In genomic region chr3:90220531-90220951, GRCm38 (mm10) we compare ENCODE assay signal across 8 mouse cellular contexts. TPM values are rescaled to one million over a fixed set of nuclear protein-coding genes. Genes with fewer than 3 reads are reported as not detected.
DNase-seq lines count a peak whose midpoint lies in the region; ATAC-seq and TF ChIP-seq lines count a peak whose summit lies in the region.

No protein-coding gene starts in this region.

- H3K36me3 ChIP-seq in forebrain, embryonic 13.5 days (ENCODE audit: poor library complexity, severe bottlenecking): peaks cover 11% of the 10 kb centered on the region; the same call in 1 of the 2 replicates
- peaks cover 12% of the 10 kb centered on the region; the same call in 1 of the 2 replicates for H3K36me3 ChIP-seq in heart, postnatal 0 days (replicated peaks; ENCODE audit: control insufficient read depth, insufficient read depth, low read length)
- H3K36me3 ChIP-seq in lung, embryonic 16.5 days (ENCODE audit: control insufficient read depth, insufficient read depth, low read length): peaks cover 4% of the 10 kb centered on the region

- peak; percentile 84 for ATAC-seq in forebrain, embryonic 13.5 days
- ATAC-seq in heart, postnatal 0 days (ENCODE audit: insufficient read depth, low read depth): peak; percentile 90
- peak; percentile 95 for ATAC-seq in lung, embryonic 16.5 days (ENCODE audit: low read depth)

- no peak for TF ChIP-seq CTCF in heart, postnatal 0 days (IDR thresholded peaks at IDR 0.05; ENCODE audit: low read depth)

- H3K4me2 ChIP-seq in forebrain, embryonic 13.5 days: peak overlapping the region; percentile 84
- H3K4me2 ChIP-seq in heart, postnatal 0 days (ENCODE audit: low read depth, low read length): peak overlapping the region; percentile 82
- H3K4me2 ChIP-seq in lung, embryonic 16.5 days (ENCODE audit: low read depth, low read length): peak overlapping the region; percentile 74

- no peaks in the 10 kb centered on the region for H3K27me3 ChIP-seq in forebrain, embryonic 13.5 days
- H3K27me3 ChIP-seq in heart, postnatal 0 days (ENCODE audit: control insufficient read depth, insufficient read depth, low read length): no peaks in the 10 kb centered on the region
- no peaks in the 10 kb centered on the region for H3K27me3 ChIP-seq in lung, embryonic 16.5 days (ENCODE audit: control insufficient read depth, insufficient read depth, low read depth, low read length)

- peak overlapping the region; percentile 70 for H3K27ac ChIP-seq in forebrain, embryonic 13.5 days
- H3K27ac ChIP-seq in heart, postnatal 0 days (ENCODE audit: low read depth): peak overlapping the region; percentile 81
- peak overlapping the region; percentile 96 for H3K27ac ChIP-seq in lung, embryonic 16.5 days (ENCODE audit: low read length)

- TF ChIP-seq EP300 in heart, postnatal 0 days (IDR thresholded peaks at IDR 0.05; ENCODE audit: low read depth): no peak

- peak overlapping the region; percentile 44 for H3K4me3 ChIP-seq in forebrain, embryonic 13.5 days
- H3K4me3 ChIP-seq in heart, postnatal 0 days (ENCODE audit: low read depth, low read length): peak overlapping the region; percentile 62
- H3K4me3 ChIP-seq in lung, embryonic 16.5 days (ENCODE audit: low read length): peak overlapping the region; percentile 60

- peak; percentile 88 for DNase-seq in Muller cell, postnatal 12 days (ENCODE audit: inconsistent ontology term)
- DNase-seq in cerebellum, adult 18-20 months: peak; percentile 45 to 54
- peak; percentile 79 for DNase-seq in heart, postnatal 0 days (ENCODE audit: low spot score)
- peak; percentile 88 to 90 for DNase-seq in kidney, postnatal 36 days
- DNase-seq in ovary, postnatal 14 days (ENCODE audit: low spot score): peak; percentile 73
- DNase-seq in urinary bladder, postnatal 4 days (ENCODE audit: low spot score in 2 of 2): peak; percentile 77 to 87

- no peaks in the 10 kb centered on the region for H3K9me3 ChIP-seq in forebrain, embryonic 13.5 days (replicated peaks)
- H3K9me3 ChIP-seq in heart, postnatal 0 days (replicated peaks; ENCODE audit: control insufficient read depth, low read length): no peaks in the 10 kb centered on the region
- no peaks in the 10 kb centered on the region for H3K9me3 ChIP-seq in lung, embryonic 16.5 days (ENCODE audit: control insufficient read depth, low read length)

- peak overlapping the region; percentile 65 for H3K9ac ChIP-seq in forebrain, embryonic 13.5 days
- peak overlapping the region; percentile 77 for H3K9ac ChIP-seq in heart, postnatal 0 days (replicated peaks; ENCODE audit: low read depth, low read length)
- H3K9ac ChIP-seq in lung, embryonic 16.5 days (ENCODE audit: low read length): peak overlapping the region; percentile 75

- H3K4me1 ChIP-seq in forebrain, embryonic 13.5 days: peaks cover 13% of the 10 kb centered on the region
- 0 out of 2 replicates have a peak, but pooled peaks cover 4% of the 10 kb centered on the region for H3K4me1 ChIP-seq in heart, postnatal 0 days (ENCODE audit: control insufficient read depth, insufficient read depth)
- H3K4me1 ChIP-seq in lung, embryonic 16.5 days (replicated peaks; ENCODE audit: control insufficient read depth, insufficient read depth, low read length): peaks cover 12% of the 10 kb centered on the region

- WGBS in forebrain, embryonic 13.5 days: under 1% methylated on average over 15 of the region's 20 CpGs
- 0% methylated on average over 18 of the region's 20 CpGs for WGBS in heart, postnatal 0 days
- under 1% methylated on average over 19 of the region's 20 CpGs for WGBS in lung, embryonic 16.5 days

RNA-seq across cellular contexts. Expression of gene Rab13, which starts 7.0 kb away (rescaled TPM):
- polyA plus RNA-seq in forebrain, embryonic 13.5 days (2015; fragmentation: Nextera tagmentation; extraction: Ambion mirVana): 24.3 and 28.4 TPM in 2 replicates
- total RNA-seq in heart, postnatal 0 days (2014; rRNA removed; ENCODE audit: low replicate concordance): 9.7 and 13.7 TPM in 2 replicates
- polyA plus RNA-seq in heart, postnatal 0 days (2015; fragmentation: Nextera tagmentation; extraction: Ambion mirVana): 17.9 and 18.2 TPM in 2 replicates
- polyA plus RNA-seq in lung, embryonic 16.5 days (2015; fragmentation: Nextera tagmentation; extraction: Ambion mirVana): 41.5 and 43.6 TPM in 2 replicates

RNA-seq across cellular contexts. Expression of gene Rps27, which starts 7.1 kb away (rescaled TPM):
- polyA plus RNA-seq in forebrain, embryonic 13.5 days (2015; fragmentation: Nextera tagmentation; extraction: Ambion mirVana): 1,194 and 1,420 TPM in 2 replicates
- total RNA-seq in heart, postnatal 0 days (2014; rRNA removed; ENCODE audit: low replicate concordance): 3,347 and 4,005 TPM in 2 replicates
- 908 and 957 TPM in 2 replicates for polyA plus RNA-seq in heart, postnatal 0 days (2015; fragmentation: Nextera tagmentation; extraction: Ambion mirVana)
- polyA plus RNA-seq in lung, embryonic 16.5 days (2015; fragmentation: Nextera tagmentation; extraction: Ambion mirVana): 1,630 and 1,729 TPM in 2 replicates

RNA-seq across cellular contexts. Expression of gene Jtb, which starts 10.9 kb away (rescaled TPM):
- 102 and 111 TPM in 2 replicates for polyA plus RNA-seq in forebrain, embryonic 13.5 days (2015; fragmentation: Nextera tagmentation; extraction: Ambion mirVana)
- 78.5 and 87.2 TPM in 2 replicates for total RNA-seq in heart, postnatal 0 days (2014; rRNA removed; ENCODE audit: low replicate concordance)
- 116 TPM in 2 replicates for polyA plus RNA-seq in heart, postnatal 0 days (2015; fragmentation: Nextera tagmentation; extraction: Ambion mirVana)
- polyA plus RNA-seq in lung, embryonic 16.5 days (2015; fragmentation: Nextera tagmentation; extraction: Ambion mirVana): 91.0 and 93.6 TPM in 2 replicates

RNA-seq across cellular contexts. Expression of gene Creb3l4, which starts 22.8 kb away (rescaled TPM):
- 5.2 and 5.8 TPM in 2 replicates for polyA plus RNA-seq in forebrain, embryonic 13.5 days (2015; fragmentation: Nextera tagmentation; extraction: Ambion mirVana)
- 2.4 TPM in 1 of 2 replicates, not detected in the other for total RNA-seq in heart, postnatal 0 days (2014; rRNA removed; ENCODE audit: low replicate concordance)
- 1.2 TPM in 2 replicates for polyA plus RNA-seq in heart, postnatal 0 days (2015; fragmentation: Nextera tagmentation; extraction: Ambion mirVana)
- 5.8 TPM in 2 replicates for polyA plus RNA-seq in lung, embryonic 16.5 days (2015; fragmentation: Nextera tagmentation; extraction: Ambion mirVana)

RNA-seq across cellular contexts. Expression of gene Slc39a1, which starts 27.4 kb away (rescaled TPM):
- 55.0 and 55.3 TPM in 2 replicates for polyA plus RNA-seq in forebrain, embryonic 13.5 days (2015; fragmentation: Nextera tagmentation; extraction: Ambion mirVana)
- total RNA-seq in heart, postnatal 0 days (2014; rRNA removed; ENCODE audit: low replicate concordance): 157 and 158 TPM in 2 replicates
- polyA plus RNA-seq in heart, postnatal 0 days (2015; fragmentation: Nextera tagmentation; extraction: Ambion mirVana): 93.3 and 95.5 TPM in 2 replicates
- polyA plus RNA-seq in lung, embryonic 16.5 days (2015; fragmentation: Nextera tagmentation; extraction: Ambion mirVana): 105 and 110 TPM in 2 replicates

Comparison
In these comparisons a context has a peak if more than half of its experiments do, and no peak if none do; other contexts are left out.
1. Peak in every context shown above with its lines: DNase-seq, ATAC-seq, H3K4me3 ChIP-seq and H3K27ac ChIP-seq.